Mouse (Mus musculus): Measurements from ENCODE around the gene Zdhhc6.

Gene Zdhhc6

DNA sequence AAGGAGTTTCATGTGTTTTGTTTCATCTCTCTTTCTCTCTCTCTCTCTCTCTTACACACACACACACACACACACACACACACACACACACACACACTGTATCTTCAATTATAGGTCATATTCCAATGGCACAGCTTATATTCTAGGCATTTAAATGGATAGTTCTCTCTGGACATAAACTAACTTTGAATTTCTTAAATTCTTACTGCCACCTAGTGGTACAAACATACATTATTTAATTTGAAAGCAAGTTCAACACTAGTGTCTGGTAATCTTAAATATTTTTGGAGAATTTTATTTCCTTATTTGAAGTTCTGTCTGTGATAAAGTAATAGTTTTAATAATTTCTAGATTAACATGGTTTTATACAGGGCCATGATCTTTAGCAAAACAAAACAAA is 10.8 kb downstream of the Zdhhc6 start:
- in situ Hi-C loops (cut with MseI, MboI): loop anchor here in 1 of 2 experiments (10.0 kb wide), 2 partner anchors 90 to 230 kb away; no protein-coding TSS in a partner anchor

- in situ Hi-C loops (cut with MseI, MboI): loop anchor here in 1 of 2 experiments (10.0 kb wide), 2 partner anchors 86 to 226 kb away; no protein-coding TSS in a partner anchor
Measured at GRCm38 (mm10) chr19:55300525-55300924, 15.3 kb downstream of the Zdhhc6 start.

GRCm38 (mm10) chr19:55299378-55299777 is 16.5 kb downstream of the Zdhhc6 start:
- in situ Hi-C loops (cut with MseI, MboI): no loop called here

DNA sequence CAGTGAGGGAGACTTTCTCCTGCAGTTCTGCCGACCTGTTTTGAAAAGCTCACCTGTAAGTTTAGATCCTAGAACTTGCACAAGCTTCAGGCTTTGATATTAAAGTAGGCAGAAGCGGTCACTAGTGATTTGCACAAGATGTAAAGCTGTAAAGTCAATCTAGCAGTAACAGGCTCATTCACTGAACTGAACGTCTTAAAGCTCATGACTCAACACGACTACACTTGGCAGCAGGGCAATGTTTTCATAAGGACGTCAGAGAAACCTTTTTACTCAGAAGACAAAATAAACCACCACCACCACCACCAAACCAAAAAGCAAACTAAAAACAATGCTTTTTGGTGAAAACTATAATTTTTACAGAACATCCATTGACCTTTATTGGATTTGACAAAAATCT is 17.9 kb downstream of the Zdhhc6 start:
- in situ Hi-C loops (cut with MseI, MboI): no loop called here

DNA sequence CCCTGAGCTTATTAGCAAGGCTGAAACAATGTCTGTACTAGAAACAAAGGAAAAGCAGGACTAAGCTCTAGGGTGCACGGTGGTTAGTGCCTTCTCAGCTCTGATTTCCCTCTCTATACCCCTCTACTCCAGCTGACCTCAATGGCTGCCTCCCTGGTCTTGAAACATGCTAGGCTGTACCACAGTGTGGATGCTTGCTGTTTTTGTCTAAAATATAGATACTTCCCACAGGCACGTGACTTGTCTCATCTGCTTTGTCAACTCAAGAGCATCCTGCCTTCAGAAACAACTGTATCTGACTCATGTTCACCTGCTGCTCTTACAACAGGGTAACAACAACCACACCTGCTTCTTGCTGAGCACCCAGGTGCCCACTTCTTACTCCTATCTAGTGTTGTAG is 18.3 kb downstream of the Zdhhc6 start:
- in situ Hi-C loops (cut with MseI, MboI): no loop called here

- in situ Hi-C loops (cut with MseI, MboI): no loop called here
Measured at GRCm38 (mm10) chr19:55296301-55296700, 19.5 kb downstream of the Zdhhc6 start.

- in situ Hi-C loops (cut with MseI, MboI): no loop called here
Measured at GRCm38 (mm10) chr19:55295556-55295955, 20.3 kb downstream of the Zdhhc6 start.

DNA sequence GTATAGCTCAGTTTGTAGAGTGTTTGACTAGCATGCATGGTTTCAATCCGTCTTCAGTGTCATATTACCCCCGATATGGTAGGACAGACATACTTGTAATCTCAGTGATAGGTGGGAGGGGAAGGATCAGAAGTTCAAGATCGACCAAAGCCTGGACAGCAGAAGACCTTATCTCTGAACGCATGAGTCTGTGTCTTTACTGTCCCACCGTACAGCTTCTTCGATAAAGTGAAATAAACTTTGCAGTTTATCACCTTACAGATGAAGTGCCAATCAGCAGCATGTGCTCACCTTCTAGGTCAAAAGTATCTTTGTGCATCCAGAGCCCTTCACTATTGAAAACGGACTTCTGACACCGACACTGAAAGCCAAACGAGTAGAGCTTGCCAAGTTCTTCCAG is 20.8 kb downstream of the Zdhhc6 start:
- in situ Hi-C loops (cut with MseI, MboI): no loop called here

DNA sequence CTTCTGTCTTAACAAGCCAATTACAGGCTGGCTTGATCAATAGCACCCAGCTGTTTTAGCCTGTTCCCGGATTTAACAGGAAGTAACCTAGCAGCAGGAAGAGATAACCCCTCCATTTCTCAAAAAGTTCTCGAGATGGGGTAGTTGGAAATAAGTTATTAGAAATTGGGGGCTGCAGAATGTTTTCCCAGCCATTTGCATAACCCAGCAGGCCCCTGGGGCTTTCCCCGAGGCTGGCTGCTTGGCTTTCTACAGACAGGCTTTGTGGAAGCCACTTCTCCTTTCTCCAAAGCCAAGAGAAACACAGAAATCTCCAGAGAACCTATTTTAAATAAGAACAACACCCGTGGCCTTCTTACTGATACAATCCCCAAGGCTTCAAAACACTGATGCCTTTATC is 22.7 kb downstream of the Zdhhc6 start:
- in situ Hi-C loops (cut with MseI, MboI): no loop called here

GRCm38 (mm10) chr19:55292210-55292850 is 23.5 kb downstream of the Zdhhc6 start:
- in situ Hi-C loops (cut with MseI, MboI): no loop called here

GRCm38 (mm10) chr19:55290621-55291270 is 25.1 kb downstream of the Zdhhc6 start:
- in situ Hi-C loops (cut with MseI, MboI): no loop called here

- in situ Hi-C loops (cut with MseI, MboI): no loop called here
Measured at GRCm38 (mm10) chr19:55288974-55289373, 26.9 kb downstream of the Zdhhc6 start.

GRCm38 (mm10) chr19:55286034-55286433 is 29.8 kb downstream of the Zdhhc6 start:
- in situ Hi-C loops (cut with MseI, MboI): no loop called here

DNA sequence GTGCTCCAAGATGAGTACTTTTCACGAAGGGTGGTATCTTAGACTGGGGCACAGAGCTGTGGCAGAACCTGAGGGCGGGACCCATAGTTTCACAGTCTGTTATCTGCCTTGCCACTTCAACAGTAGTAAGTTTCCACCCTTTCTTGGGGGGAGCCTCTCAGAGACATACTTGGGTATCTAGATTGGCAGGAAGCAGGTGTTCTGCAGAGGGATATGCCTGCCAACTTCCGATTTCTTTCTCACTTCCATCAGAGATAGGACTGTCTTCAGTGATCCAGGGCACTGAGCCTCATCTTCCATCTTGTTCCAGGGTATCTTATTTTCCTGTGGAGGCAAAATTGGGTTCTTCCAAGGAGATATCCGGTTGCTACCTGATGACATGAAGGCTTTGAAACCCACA is 31.7 kb downstream of the Zdhhc6 start:
- in situ Hi-C loops (cut with MseI, MboI): no loop called here

DNA sequence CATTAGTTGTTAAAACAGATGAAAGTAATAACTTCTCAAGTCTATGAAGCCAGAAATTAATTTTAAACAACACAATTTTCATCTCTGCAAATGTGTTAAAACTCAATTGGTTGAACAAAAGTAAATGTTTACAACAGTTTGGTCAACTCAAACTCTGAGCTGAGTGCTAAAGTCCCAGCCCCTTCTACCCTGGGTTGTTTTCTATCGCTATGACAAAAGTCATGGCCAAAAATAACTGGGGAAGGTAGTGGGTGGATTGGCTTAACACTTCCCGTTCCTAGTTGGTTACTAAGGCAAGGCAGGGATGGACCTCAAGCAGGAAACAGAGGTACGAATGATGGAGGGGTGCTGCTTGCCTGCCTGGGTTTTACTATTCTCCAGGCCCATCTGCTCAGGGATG is 39.1 kb downstream of the Zdhhc6 start:
- in situ Hi-C loops (cut with MseI, MboI): no loop called here

DNA sequence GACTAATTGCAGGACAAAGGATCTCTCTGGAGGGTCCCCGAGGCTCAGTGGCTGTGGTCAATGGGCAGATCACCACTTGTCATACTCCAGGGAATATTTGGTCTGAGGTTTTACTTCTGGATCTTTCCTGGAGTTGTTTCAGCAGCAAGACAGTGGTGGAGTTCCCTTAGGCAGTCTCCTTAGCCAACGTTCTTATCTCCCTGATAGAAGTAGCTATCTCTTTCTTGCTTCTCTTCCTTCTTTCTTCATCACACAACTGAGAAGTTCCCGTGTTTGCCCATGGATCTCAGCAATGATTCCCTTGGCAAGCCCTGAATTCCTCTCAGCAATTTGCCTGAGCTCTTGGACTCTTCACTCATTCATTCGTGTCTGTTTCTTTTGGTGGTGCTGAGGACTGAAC is 39.7 kb downstream of the Zdhhc6 start:
- in situ Hi-C loops (cut with MseI, MboI): no loop called here

GRCm38 (mm10) chr19:55273340-55273739 is 42.5 kb downstream of the Zdhhc6 start:
- in situ Hi-C loops (cut with MseI, MboI): no loop called here

- in situ Hi-C loops (cut with MseI, MboI): no loop called here
Measured at GRCm38 (mm10) chr19:55271448-55271847, 44.4 kb downstream of the Zdhhc6 start.

GRCm38 (mm10) chr19:55269051-55269450 is 46.8 kb downstream of the Zdhhc6 start:
- in situ Hi-C loops (cut with MseI, MboI): no loop called here

DNA sequence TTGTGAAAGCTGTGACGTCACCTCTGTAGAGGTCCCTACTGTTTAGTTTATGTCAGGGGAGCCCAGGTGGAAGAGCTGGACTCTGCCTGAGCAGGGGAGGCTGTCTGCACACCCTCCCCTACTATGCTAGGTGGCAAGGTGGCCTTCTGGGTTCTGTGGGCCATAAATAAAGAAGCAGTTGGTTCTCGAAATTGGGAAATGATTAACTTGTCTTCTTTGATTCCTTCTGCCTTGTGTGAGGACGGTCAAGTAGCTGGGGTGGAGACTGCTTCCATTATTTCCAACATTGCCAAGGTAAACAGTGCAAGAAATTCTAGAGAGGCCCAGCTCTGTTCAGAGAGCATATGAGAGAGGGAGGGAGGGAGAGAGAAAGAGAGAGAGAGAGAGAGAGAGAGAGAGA is 47.7 kb downstream of the Zdhhc6 start:
- in situ Hi-C loops (cut with MseI, MboI): no loop called here

- in situ Hi-C loops (cut with MseI, MboI): no loop called here
Measured at GRCm38 (mm10) chr19:55266786-55267185, 49.0 kb downstream of the Zdhhc6 start.

- in situ Hi-C loops (cut with MseI, MboI): no loop called here
Measured at GRCm38 (mm10) chr19:55265269-55265668, 50.6 kb downstream of the Zdhhc6 start.

GRCm38 (mm10) chr19:55260389-55261184 is 55.2 kb downstream of the Zdhhc6 start:
- in situ Hi-C loops (cut with MseI, MboI): no loop called here

All from mouse trophoblast stem cell (cell line).